Mouse (Mus musculus): Measurements from ENCODE around the gene Atp7b. TPM values are rescaled to one million over a fixed set of nuclear protein-coding genes. Genes with fewer than 3 reads are reported as not detected.

Atp7b gene
- polyA plus RNA-seq, 1 experiment from 2014 or later, result 1.7 TPM

- Histone ChIP-seq H3K4me1 (no peaks in the 10 kb centered on the region), H3K4me2 (replicated peaks) (no peak within 1 kb of the TSS), H3K4me3 (no peak within 1 kb of the TSS), H3K9me3 (no peaks in the 10 kb centered on the region), H3K27ac (replicated peaks) (no peak within 1 kb of the TSS), H3K36me3 (no peaks in the 10 kb centered on the region), H3K27me3 (no peaks in the 10 kb centered on the region), H3K9ac (replicated peaks) (no peak within 1 kb of the TSS)
- WGBS, result 84% methylated on average over 2 of the region's 2 CpGs
- no peak for ATAC-seq (replicated peaks)
Observed at GRCm38 (mm10) chr8:21958414-21958813, 101.7 kb downstream of the Atp7b start, which contains the start of gene Fam90a1a. Gene Fam90a1a, plus strand, starts transcription at chr8:21958714.

GRCm38 (mm10) chr8:21956336-21956735 is 103.8 kb downstream of the Atp7b start:
- H3K4me1 ChIP-seq, result no peaks in the 10 kb centered on the region
- WGBS, result 83% methylated on average over 3 of the region's 3 CpGs

GRCm38 (mm10) chr8:21955321-21955720 is 104.8 kb downstream of the Atp7b start:
- no peaks in the 10 kb centered on the region for H3K27me3 ChIP-seq
- no peak overlapping the region for H3K9ac ChIP-seq (replicated peaks)
- no peaks in the 10 kb centered on the region for H3K4me1 ChIP-seq
- H3K36me3 ChIP-seq, result no peaks in the 10 kb centered on the region
- no peak overlapping the region for H3K4me2 ChIP-seq (replicated peaks)
- ATAC-seq (replicated peaks), result 0 out of 2 replicates have a peak, but pooled peaks have one; percentile 38
- H3K27ac ChIP-seq (replicated peaks), result no peak overlapping the region
- no peaks in the 10 kb centered on the region for H3K9me3 ChIP-seq
- H3K4me3 ChIP-seq, result no peak overlapping the region
- WGBS, result 5% methylated on average over 9 of the region's 9 CpGs

More at GRCm38 (mm10) chr8:21956336-21956735, 103.8 kb downstream of the Atp7b start:
- no peak overlapping the region for H3K4me2 ChIP-seq (replicated peaks)
- no peak for ATAC-seq (replicated peaks)
- H3K9ac ChIP-seq (replicated peaks), result no peak overlapping the region
- H3K27me3 ChIP-seq, result no peaks in the 10 kb centered on the region
- no peaks in the 10 kb centered on the region for H3K9me3 ChIP-seq
- no peak overlapping the region for H3K4me3 ChIP-seq
- H3K36me3 ChIP-seq, result no peaks in the 10 kb centered on the region
- H3K27ac ChIP-seq (replicated peaks), result no peak overlapping the region

GRCm38 (mm10) chr8:21947311-21948017 is 112.6 kb downstream of the Atp7b start:
- no peak overlapping the region for H3K4me2 ChIP-seq (replicated peaks)
- no peak for ATAC-seq (replicated peaks)
- H3K27ac ChIP-seq (replicated peaks), result no peak overlapping the region
- H3K9ac ChIP-seq (replicated peaks), result no peak overlapping the region
- H3K36me3 ChIP-seq, result no peaks in the 10 kb centered on the region
- no peaks in the 10 kb centered on the region for H3K27me3 ChIP-seq
- no peaks in the 10 kb centered on the region for H3K4me1 ChIP-seq
- no peak overlapping the region for H3K4me3 ChIP-seq
- H3K9me3 ChIP-seq, result no peaks in the 10 kb centered on the region
- WGBS, result 62% methylated on average over 9 of the region's 9 CpGs

GRCm38 (mm10) chr8:21946462-21946861 is 113.6 kb downstream of the Atp7b start, which contains the start of gene Defb13:
Gene Defb13, plus strand, starts transcription at chr8:21946762.
- Histone ChIP-seq H3K4me2 (replicated peaks) (no peak within 1 kb of the TSS), H3K9ac (replicated peaks) (no peak within 1 kb of the TSS), H3K4me3 (no peak within 1 kb of the TSS), H3K27ac (replicated peaks) (no peak within 1 kb of the TSS), H3K36me3 (no peaks in the 10 kb centered on the region), H3K9me3 (no peaks in the 10 kb centered on the region), H3K27me3 (no peaks in the 10 kb centered on the region), H3K4me1 (no peaks in the 10 kb centered on the region)
- ATAC-seq (replicated peaks), result no peak
- WGBS, result 70% methylated on average over 6 of the region's 6 CpGs

Other genes with a start within 250 kb of the Atp7b start
- gene Defb50, start 236.8 kb downstream of the Atp7b start, polyA plus RNA-seq (2015; fragmentation: Nextera tagmentation; extraction: Ambion mirVana), result not detected in 2 replicates
- not detected in 2 replicates for gene Defb2, start 220.4 kb downstream of the Atp7b start, polyA plus RNA-seq (2015; fragmentation: Nextera tagmentation; extraction: Ambion mirVana)
- gene Defb10, start 201.4 kb downstream of the Atp7b start, polyA plus RNA-seq (2015; fragmentation: Nextera tagmentation; extraction: Ambion mirVana), result not detected in 2 replicates
- not detected in 2 replicates for gene Defb9, start 174.9 kb downstream of the Atp7b start, polyA plus RNA-seq (2015; fragmentation: Nextera tagmentation; extraction: Ambion mirVana)
- 6.7 and 13.5 TPM in 2 replicates for gene Defb11, start 153.9 kb downstream of the Atp7b start, polyA plus RNA-seq (2015; fragmentation: Nextera tagmentation; extraction: Ambion mirVana)
- gene Defb15, start 127.6 kb downstream of the Atp7b start, polyA plus RNA-seq (2015; fragmentation: Nextera tagmentation; extraction: Ambion mirVana), result not detected in 2 replicates
- gene Defb35, start 122.0 kb downstream of the Atp7b start, polyA plus RNA-seq (2015; fragmentation: Nextera tagmentation; extraction: Ambion mirVana), result not detected in 2 replicates
- not detected in 2 replicates for gene Defb13, start 113.5 kb downstream of the Atp7b start, polyA plus RNA-seq (2015; fragmentation: Nextera tagmentation; extraction: Ambion mirVana)
- not detected in 2 replicates for gene Fam90a1a, start 101.6 kb downstream of the Atp7b start, polyA plus RNA-seq (2015; fragmentation: Nextera tagmentation; extraction: Ambion mirVana)
- not detected in 2 replicates for gene Ccdc70, start 90.5 kb downstream of the Atp7b start, polyA plus RNA-seq (2015; fragmentation: Nextera tagmentation; extraction: Ambion mirVana)
- 29.9 and 31.2 TPM in 2 replicates for gene Alg11, start 416 bp upstream of the Atp7b start, polyA plus RNA-seq (2015; fragmentation: Nextera tagmentation; extraction: Ambion mirVana)
- 0.52 and 1.1 TPM in 2 replicates for gene Nek5, start 64.7 kb upstream of the Atp7b start, polyA plus RNA-seq (2015; fragmentation: Nextera tagmentation; extraction: Ambion mirVana)
- 7.3 and 7.6 TPM in 2 replicates for gene Nek3, start 106.1 kb upstream of the Atp7b start, polyA plus RNA-seq (2015; fragmentation: Nextera tagmentation; extraction: Ambion mirVana)
- 28.4 and 28.7 TPM in 2 replicates for gene Ckap2, start 125.5 kb upstream of the Atp7b start, polyA plus RNA-seq (2015; fragmentation: Nextera tagmentation; extraction: Ambion mirVana)
- 41.4 TPM in 2 replicates for gene Vps36, start 132.5 kb upstream of the Atp7b start, polyA plus RNA-seq (2015; fragmentation: Nextera tagmentation; extraction: Ambion mirVana)
- gene Thsd1, start 167.0 kb upstream of the Atp7b start, polyA plus RNA-seq (2015; fragmentation: Nextera tagmentation; extraction: Ambion mirVana), result 6.2 and 7.5 TPM in 2 replicates
- gene Tpte, start 223.1 kb upstream of the Atp7b start, polyA plus RNA-seq (2015; fragmentation: Nextera tagmentation; extraction: Ambion mirVana), result not detected in 2 replicates